Mouse (Mus musculus) mammary gland, adult 2 months (tissue): Measurements from ENCODE around the gene Vmn1r51. TPM values are rescaled to one million over a fixed set of nuclear protein-coding genes. Genes with fewer than 3 reads are reported as not detected.

ENCODE experiments used
- polyA plus RNA-seq: library from polyadenylated mRNA; depleted of rRNA; stranded (reverse); fragments of >200 nt; gene quantifications from 2 replicates; pipeline ENCODE4 v1.2.3, GENCODE M21; 2012; ENCODE audit warnings: low replicate concordance; rRNA removed

Vmn1r51 gene
- polyA plus RNA-seq, result not detected in 2 replicates

DNA sequence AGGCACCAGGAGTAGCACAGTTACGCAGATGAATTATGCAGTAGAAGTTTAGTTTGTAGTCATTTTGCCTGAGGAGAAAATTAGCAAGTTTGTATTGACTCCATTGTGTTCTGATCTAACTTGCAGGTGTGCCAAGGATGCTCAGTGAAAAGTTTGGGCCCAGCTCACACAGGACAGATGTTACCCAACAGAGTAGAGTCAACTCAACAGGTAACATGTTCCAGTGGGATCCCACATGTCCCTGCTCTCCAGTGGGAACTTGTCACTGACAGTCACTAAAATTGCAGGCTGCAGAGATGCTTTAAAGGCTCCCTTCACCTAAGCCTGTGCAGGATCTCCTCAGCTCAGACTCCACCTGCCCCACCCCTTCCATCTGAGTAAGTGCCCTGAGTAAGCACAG lies at the start of gene Vmn1r51:
Gene Vmn1r51, plus strand, starts transcription at position 301 of the 400 bp plus-strand sequence.

DNA sequence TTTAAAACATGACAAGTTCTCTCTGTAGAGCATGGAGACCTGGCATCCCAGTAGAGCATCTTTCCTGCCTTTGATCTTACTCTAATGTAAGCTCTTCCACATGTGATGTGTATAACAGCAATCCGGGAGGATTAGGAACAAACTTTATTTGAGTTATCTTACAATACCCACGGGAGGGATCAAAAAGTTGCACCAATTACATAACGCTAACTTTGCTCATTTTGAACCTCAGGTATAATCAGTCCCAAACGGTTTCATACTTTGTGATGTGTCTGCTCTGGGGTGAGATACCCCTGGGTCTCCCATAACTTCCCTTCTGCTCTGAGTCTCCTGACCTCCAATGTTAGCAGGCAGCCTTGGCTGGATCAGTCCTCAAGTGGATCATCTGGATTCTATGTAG lies 44.0 kb upstream of the Vmn1r51 start, which contains the start of gene Vmn1r49:
Gene Vmn1r49, minus strand, starts transcription at position 101 of the 400 bp plus-strand sequence.

DNA sequence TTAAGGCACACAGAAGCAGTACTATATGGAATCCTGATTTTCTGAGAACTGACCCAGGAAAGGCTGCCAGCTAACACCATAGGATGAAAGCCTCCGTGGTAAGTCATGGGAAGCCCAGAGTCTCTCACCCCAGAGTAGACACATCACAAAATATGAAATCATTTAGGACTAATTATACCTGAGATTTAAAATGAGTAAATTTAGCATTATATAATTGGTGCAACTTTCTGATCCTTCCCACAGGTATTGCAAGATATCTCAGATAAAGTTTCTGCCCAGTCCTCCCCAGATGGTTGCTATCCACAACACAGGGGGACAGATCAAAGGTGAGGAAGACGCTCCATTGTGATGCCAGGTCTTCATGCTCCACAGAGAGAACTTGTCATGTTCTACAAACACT lies 21.3 kb upstream of the Vmn1r51 start, which contains the start of gene Vmn1r50:
Gene Vmn1r50, plus strand, starts transcription at position 301 of the 400 bp plus-strand sequence.

DNA sequence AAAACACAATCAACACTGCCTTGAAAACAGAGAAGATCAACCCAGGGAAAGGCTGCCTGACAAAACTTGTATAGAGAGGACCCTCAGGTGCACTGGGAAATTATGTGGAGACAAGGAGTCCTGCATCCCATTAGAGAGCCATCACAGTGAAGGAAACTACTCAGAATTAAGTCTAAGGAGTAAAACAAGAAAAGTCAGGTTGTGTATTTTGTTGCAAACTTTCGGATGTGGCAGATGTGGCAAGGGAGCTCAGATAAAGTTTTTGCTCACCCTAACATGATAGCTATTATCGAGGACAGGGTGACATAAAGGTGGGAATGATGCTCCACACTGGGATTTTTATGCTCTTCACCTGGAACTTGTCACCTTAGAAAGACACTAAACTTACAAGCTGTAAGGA lies 52.1 kb downstream of the Vmn1r51 start, which contains the start of gene Vmn1r52:
Gene Vmn1r52, plus strand, starts transcription at position 301 of the 400 bp plus-strand sequence.

Other genes with a start within 250 kb of the Vmn1r51 start
- gene Vmn1r42, start 246.2 kb upstream of the Vmn1r51 start, polyA plus RNA-seq, result not detected in 2 replicates
- gene Vmn1r43, start 246.2 kb upstream of the Vmn1r51 start, polyA plus RNA-seq, result not detected in 2 replicates
- gene Vmn1r44, start 238.9 kb upstream of the Vmn1r51 start, polyA plus RNA-seq, result not detected in 2 replicates
- not detected in 2 replicates for gene Vmn1r45, start 182.0 kb upstream of the Vmn1r51 start, polyA plus RNA-seq
- gene Vmn1r46, start 153.3 kb upstream of the Vmn1r51 start, polyA plus RNA-seq, result not detected in 2 replicates
- not detected in 2 replicates for gene Vmn1r47, start 106.4 kb upstream of the Vmn1r51 start, polyA plus RNA-seq
- gene Vmn1r48, start 85.8 kb upstream of the Vmn1r51 start, polyA plus RNA-seq, result not detected in 2 replicates
- not detected in 2 replicates for gene Vmn1r49, start 44.1 kb upstream of the Vmn1r51 start, polyA plus RNA-seq
- not detected in 2 replicates for gene Vmn1r50, start 21.2 kb upstream of the Vmn1r51 start, polyA plus RNA-seq
- gene Vmn1r52, start 52.2 kb downstream of the Vmn1r51 start, polyA plus RNA-seq, result not detected in 2 replicates
- gene V1ra8, start 80.2 kb downstream of the Vmn1r51 start, polyA plus RNA-seq, result not detected in 2 replicates
- gene Vmn1r53, start 101.8 kb downstream of the Vmn1r51 start, polyA plus RNA-seq, result 0.42 TPM in 1 of 2 replicates, not detected in the other
- not detected in 2 replicates for gene Vmn1r54, start 123.7 kb downstream of the Vmn1r51 start, polyA plus RNA-seq
- gene BC048671, start 178.6 kb downstream of the Vmn1r51 start, polyA plus RNA-seq, result not detected in 2 replicates
- 1.2 and 2.8 TPM in 2 replicates for gene Chst13, start 202.6 kb downstream of the Vmn1r51 start, polyA plus RNA-seq
- 1.1 TPM in 1 of 2 replicates, not detected in the other for gene Uroc1, start 210.7 kb downstream of the Vmn1r51 start, polyA plus RNA-seq
- 16.9 and 52.5 TPM in 2 replicates for gene Zxdc, start 246.9 kb downstream of the Vmn1r51 start, polyA plus RNA-seq